Mouse (Mus musculus) heart, adult 2 months (tissue): ENCODE measurements around the gene Lcn2.

Experiments used
- CTCF ChIP-seq: fragments of 200-600 bp; IDR thresholded peaks from 2 replicates; pipeline ENCODE4 v1.8.1; 2022; ENCODE audit warnings: antibody characterized with exemption, mild to moderate bottlenecking, moderate library complexity
- EP300 ChIP-seq: fragments of 200-500 bp; IDR thresholded peaks from 2 replicates; pipeline ENCODE4 v1.6.1; 2011; ENCODE audit warnings: low read depth, low read length, control low read depth; ENCODE audit not compliant: insufficient read depth
- POLR2A ChIP-seq: fragments of 200-500 bp; IDR thresholded peaks from 2 replicates; pipeline ENCODE4 v1.6.1; 2011; ENCODE audit warnings: mild to moderate bottlenecking, low read depth, low read length, control low read depth; ENCODE audit not compliant: insufficient read depth

- TF ChIP-seq CTCF, result no peak
- TF ChIP-seq POLR2A, result no peak
- no peak for TF ChIP-seq EP300
These were observed 49.6 kb upstream of the Lcn2 start for GRCm38 (mm10) chr2:32437612-32438166.
